Comparison of ENCODE assay signal across 29 mouse cellular contexts in the genomic region with DNA sequence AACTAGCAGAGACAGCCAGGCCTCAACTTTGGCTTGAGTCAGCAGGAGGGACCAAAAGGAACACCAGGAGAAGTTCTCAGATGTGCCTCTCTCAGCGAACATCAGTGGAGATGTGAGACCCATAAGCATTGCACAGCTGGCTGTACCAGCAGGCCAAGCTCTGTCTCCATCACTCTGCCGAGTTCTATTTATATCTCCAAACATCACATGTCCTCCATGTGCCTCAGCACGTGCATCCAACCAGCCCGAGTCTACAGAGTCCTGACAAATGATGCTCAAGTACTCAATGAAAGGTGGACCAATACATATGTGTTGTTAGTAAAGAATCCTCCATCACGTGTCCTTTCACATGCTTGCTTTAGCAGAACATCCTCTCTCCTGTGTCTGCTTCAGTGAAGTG.
"Had no signal": no experiment of that assay in that cellular context is flagged by ENCODE, and none has a peak within 500 bp of the region (broad histone marks: within the 10 kb centered on the region; RNA-seq: fewer than 3 reads in every experiment).

No protein-coding gene starts in this region.

- H3K4me2 ChIP-seq: heart, embryonic 12.5 days; heart, embryonic 13.5 days; heart, embryonic 15.5 days; hindbrain, embryonic 12.5 days; hindbrain, embryonic 13.5 days; hindbrain, embryonic 14.5 days; hindbrain, embryonic 15.5 days; intestine, embryonic 15.5 days; kidney, embryonic 15.5 days had no signal

- H3K4me1 ChIP-seq: heart, embryonic 15.5 days; hindbrain, embryonic 12.5 days; hindbrain, embryonic 13.5 days; hindbrain, embryonic 15.5 days; kidney, embryonic 15.5 days had no signal

- H3K9ac ChIP-seq: heart, embryonic 12.5 days; heart, embryonic 13.5 days; heart, embryonic 15.5 days; hindbrain, embryonic 12.5 days; hindbrain, embryonic 13.5 days; hindbrain, embryonic 14.5 days; hindbrain, embryonic 15.5 days; intestine, embryonic 15.5 days; kidney, embryonic 15.5 days had no signal

- H3K36me3 ChIP-seq: heart, embryonic 12.5 days; heart, embryonic 13.5 days; heart, embryonic 15.5 days; hindbrain, embryonic 10.5 days; hindbrain, embryonic 12.5 days; hindbrain, embryonic 13.5 days; hindbrain, embryonic 15.5 days; intestine, embryonic 15.5 days; kidney, embryonic 15.5 days had no signal

- H3K4me3 ChIP-seq: heart, embryonic 12.5 days; heart, embryonic 13.5 days; heart, embryonic 15.5 days; hindbrain, embryonic 10.5 days; hindbrain, embryonic 12.5 days; hindbrain, embryonic 13.5 days; hindbrain, embryonic 15.5 days; intestine, embryonic 15.5 days; kidney, embryonic 15.5 days; left cerebral cortex, adult 2 months had no signal

- H3K27me3 ChIP-seq: heart, embryonic 12.5 days; heart, embryonic 13.5 days; heart, embryonic 15.5 days; hindbrain, embryonic 12.5 days; hindbrain, embryonic 13.5 days; hindbrain, embryonic 15.5 days; intestine, embryonic 15.5 days; kidney, embryonic 15.5 days had no signal

- DNase-seq: heart, postnatal 10 days; heart, postnatal 14 days; heart, postnatal 36 days; heart, postnatal 4 days; kidney, adult 11 months; kidney, adult 18-20 months; kidney, adult 2 months; kidney, adult 8-10 months; kidney, adult 9 months; kidney, postnatal 10 days; kidney, postnatal 14 days; kidney, postnatal 25 days; kidney, postnatal 36 days; kidney, postnatal 4 days; layer of hippocampus, adult 9-11 months; layer of hippocampus, postnatal 36 days had no signal

- H3K9me3 ChIP-seq: heart, embryonic 12.5 days; heart, embryonic 13.5 days; heart, embryonic 15.5 days; hindbrain, embryonic 10.5 days; hindbrain, embryonic 12.5 days; hindbrain, embryonic 13.5 days; hindbrain, embryonic 15.5 days; intestine, embryonic 15.5 days; kidney, embryonic 15.5 days had no signal

- H3K27ac ChIP-seq: heart, embryonic 13.5 days; heart, embryonic 15.5 days; hindbrain, embryonic 10.5 days; hindbrain, embryonic 12.5 days; hindbrain, embryonic 13.5 days; hindbrain, embryonic 14.5 days; hindbrain, embryonic 15.5 days; hindbrain, postnatal 0 days; intestine, embryonic 15.5 days; kidney, embryonic 15.5 days; kidney, postnatal 0 days; left cerebral cortex, adult 2 months had no signal
